Mouse (Mus musculus) kidney, embryonic 14.5 days (tissue): Measurements from ENCODE around the gene Cryaa. TPM values are rescaled to one million over a fixed set of nuclear protein-coding genes. Genes with fewer than 3 reads are reported as not detected.

Source experiments
- polyA plus RNA-seq: library from polyadenylated mRNA; unstranded; fragments of >200 nt; fragmentation: Nextera tagmentation; extraction: Ambion mirVana; gene quantifications from 2 replicates; pipeline ENCODE4 v1.2.1, GENCODE M21; 2014

Gene Cryaa
- polyA plus RNA-seq, 1 experiment from 2014 or later: not detected

Other genes starting within 250 kb of the Cryaa start
- 40.6 and 45.7 TPM in 2 replicates for gene Wdr4, start 157.8 kb upstream of the Cryaa start, polyA plus RNA-seq
- 231 and 270 TPM in 2 replicates for gene Ndufv3, start 157.7 kb upstream of the Cryaa start, polyA plus RNA-seq
- gene Pknox1, start 113.1 kb upstream of the Cryaa start, polyA plus RNA-seq: 27.1 and 44.0 TPM in 2 replicates
- 2.1 and 2.7 TPM in 2 replicates for gene Cbs, start 40.6 kb upstream of the Cryaa start, polyA plus RNA-seq
- gene U2af1, start 18.9 kb upstream of the Cryaa start, polyA plus RNA-seq: 195 and 380 TPM in 2 replicates
- gene Sik1, start 178.0 kb downstream of the Cryaa start, polyA plus RNA-seq: 16.8 and 17.3 TPM in 2 replicates